Mouse (Mus musculus): ENCODE measurements around the gene Pmepa1.

DNA sequence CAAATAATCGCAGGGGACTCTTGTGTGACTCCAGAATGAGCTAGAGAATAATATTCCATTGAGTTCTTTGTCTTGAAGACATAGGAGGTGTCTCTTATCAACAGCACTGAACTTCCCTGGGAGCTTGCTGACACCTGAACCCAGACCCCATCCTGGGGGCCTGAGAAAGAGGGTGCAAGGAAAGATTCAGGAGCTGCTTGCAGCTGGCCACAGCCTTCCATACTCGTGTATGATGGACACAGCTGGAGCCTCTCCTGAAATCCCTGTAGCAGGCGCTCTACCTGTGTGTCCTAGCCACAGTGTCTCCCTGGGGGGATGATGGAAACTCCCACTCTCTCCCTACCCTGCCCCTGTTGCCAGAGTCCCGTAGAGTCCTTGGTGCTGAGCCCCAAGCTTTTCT, 64.1 kb downstream of the Pmepa1 start:
- TF ChIP-seq POLR2A (IDR thresholded peaks at IDR 0.05; ENCODE audit: extremely low read depth, insufficient read depth, low read length) (no peak), CTCF (IDR thresholded peaks at IDR 0.05; ENCODE audit: low read depth, low read length) (no peak)

Measured in liver, adult 2 months (tissue).